Mouse (Mus musculus): ENCODE data around the gene Fmc1. TPM values are rescaled to one million over a fixed set of nuclear protein-coding genes. Genes with fewer than 3 reads are reported as not detected.

Fmc1 gene
- total RNA-seq (2023): 26.0 to 33.7 TPM (median 31.3 TPM) in 4 replicates

DNA sequence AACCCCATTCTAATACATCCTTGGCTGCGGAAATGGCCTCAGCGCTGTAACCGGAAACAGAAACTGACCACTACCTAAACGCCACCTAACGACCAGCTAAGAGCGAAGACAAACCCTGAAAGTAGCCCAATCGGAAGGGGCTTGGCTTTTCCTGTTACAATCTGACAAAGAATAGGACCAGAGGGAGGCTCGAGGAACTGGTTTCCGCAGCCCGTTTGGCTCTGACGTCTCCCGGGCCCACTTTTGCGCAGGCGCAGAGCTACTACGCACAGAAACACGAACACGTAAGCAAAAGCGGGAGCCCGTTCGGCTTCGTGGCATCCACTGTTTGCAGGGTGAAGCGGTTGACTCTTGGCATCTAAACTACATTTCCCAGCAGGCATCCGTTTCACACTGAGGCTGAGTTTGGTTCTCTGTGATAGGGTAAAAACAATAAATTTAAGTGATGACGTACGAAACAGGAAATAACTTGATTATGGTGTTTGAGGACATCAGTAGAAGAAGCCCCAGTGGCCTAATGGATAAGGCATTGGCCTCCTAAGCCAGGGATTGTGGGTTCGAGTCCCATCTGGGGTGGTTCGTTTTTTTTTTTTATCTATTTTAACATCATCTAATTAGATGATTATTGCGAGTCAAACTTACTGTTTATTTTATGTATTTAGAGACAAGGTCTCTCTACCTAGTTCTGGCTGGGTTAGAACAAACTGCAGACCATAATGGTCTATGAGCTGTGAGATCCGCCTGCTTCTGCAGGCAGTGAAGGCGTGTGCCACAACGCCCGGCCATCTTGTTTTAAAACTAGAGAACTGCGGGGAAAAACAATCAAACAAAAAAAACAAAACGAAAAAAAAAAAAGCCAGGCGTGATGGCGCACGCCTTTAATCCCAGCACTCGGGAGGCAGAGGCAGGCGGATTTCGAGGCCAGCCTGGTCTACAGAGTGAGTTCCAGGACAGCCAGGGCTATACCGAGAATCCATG is at the start of gene Fmc1:
Fmc1 (plus strand) TSS at position 75 of the 978 bp plus-strand sequence.

GRCm38 (mm10) chr6:38551062-38551988 is 18.0 kb downstream of the Fmc1 start, which contains the start of gene Luc7l2:
Gene Luc7l2, plus strand, starts transcription at chr6:38551334.

Other genes with a start within 250 kb of the Fmc1 start
- 1.5 to 2.4 TPM (median 2.3 TPM) in 4 replicates for gene Zc3hav1l, start 234.2 kb upstream of the Fmc1 start, total RNA-seq (2023)
- gene Zc3hav1, start 178.9 kb upstream of the Fmc1 start, total RNA-seq (2023): 183 to 196 TPM (median 186 TPM) in 4 replicates
- gene Ttc26, start 152.0 kb upstream of the Fmc1 start, total RNA-seq (2023): 0.13 TPM in 1 of 4 replicates, not detected in the others
- 60.5 to 63.3 TPM (median 61.6 TPM) in 4 replicates for gene Ubn2, start 99.6 kb upstream of the Fmc1 start, total RNA-seq (2023)
- gene Luc7l2, start 17.8 kb downstream of the Fmc1 start, total RNA-seq (2023): 450 to 493 TPM (median 477 TPM) in 4 replicates
- gene Klrg2, start 103.7 kb downstream of the Fmc1 start, total RNA-seq (2023): not detected in 4 replicates
- gene Clec2l, start 129.6 kb downstream of the Fmc1 start, total RNA-seq (2023): not detected in 4 replicates

All from B cell, adult 62 days (primary cell).